In genomic region chr5:137138977-137139376, GRCm38 (mm10) we compare ENCODE assay signal across 28 mouse cellular contexts. TPM values are rescaled to one million over a fixed set of nuclear protein-coding genes. Genes with fewer than 3 reads are reported as not detected.
A peak's percentile ranks its signal among the peaks of the same experiment; 100 is the strongest.
DNase-seq lines count a peak whose midpoint lies in the region; ATAC-seq and TF ChIP-seq lines count a peak whose summit lies in the region.
"Had no signal": no experiment of that assay in that cellular context is flagged by ENCODE, and none has a peak within 500 bp of the region (broad histone marks: within the 10 kb centered on the region; RNA-seq: fewer than 3 reads in every experiment).

No protein-coding gene starts in this region.

- H3K9me3 ChIP-seq in forebrain, embryonic 14.5 days (replicated peaks; ENCODE audit: control insufficient read depth, low read length) = no peaks in the 10 kb centered on the region
- H3K9me3 ChIP-seq: G1E had no signal

- no peaks in the 10 kb centered on the region for H3K27me3 ChIP-seq in testis, adult 2 months (ENCODE audit: control insufficient read depth, insufficient read depth, low read length)
- H3K27me3 ChIP-seq in forebrain, embryonic 14.5 days (replicated peaks; ENCODE audit: control insufficient read depth, insufficient read depth, low read length) = no peaks in the 10 kb centered on the region

- peak overlapping the region; percentile 70; the same call in 1 of the 2 replicates for H3K27ac ChIP-seq in testis, adult 2 months (ENCODE audit: control insufficient read depth, insufficient read depth, low read depth, low read length)
- no peak overlapping the region for H3K27ac ChIP-seq in forebrain, embryonic 14.5 days (ENCODE audit: low read depth, low read length)

- no peak; the same call in 1 of the 2 replicates for TF ChIP-seq POLR2A in testis, adult 2 months (IDR thresholded peaks at IDR 0.05; ENCODE audit: control insufficient read depth, low read depth, low read length)

- DNase-seq in testis, postnatal 10 days (ENCODE audit: low spot score) = no peak
- DNase-seq in 416B (ENCODE audit: low read depth) = peak; percentile 52
- peak; percentile 47 for DNase-seq in R1 (ENCODE audit: low read depth, low spot score)
- peak; percentile 57 for DNase-seq in testis, postnatal 14 days (ENCODE audit: low spot score)
- DNase-seq in kidney, postnatal 14 days = no peak
- no peak for DNase-seq in adrenal gland, postnatal 25 days
- DNase-seq in forebrain, embryonic 14.5 days (ENCODE audit: low spot score) = no peak
- DNase-seq: adrenal gland, adult 2 months; adrenal gland, adult 8-10 months; adrenal gland, postnatal 10 days; adrenal gland, postnatal 14 days; adrenal gland, postnatal 36 days; B cell, adult 2 months; cerebellum, adult 11 months; cerebellum, adult 11-12 months; cerebellum, adult 18-20 months; cerebellum, adult 2 months; cerebellum, adult 8-10 months had no signal

- H3K4me1 ChIP-seq in testis, adult 2 months (ENCODE audit: control insufficient read depth, insufficient read depth, low read length) = peaks cover 8% of the 10 kb centered on the region
- no peaks in the 10 kb centered on the region for H3K4me1 ChIP-seq in forebrain, embryonic 14.5 days (ENCODE audit: control insufficient read depth, insufficient read depth, low read length)

- ATAC-seq in forebrain, embryonic 14.5 days = no peak
- ATAC-seq: activated CD4-positive, CD25-positive, alpha-beta regulatory T cell, adult 4 months; CD4-positive, CD25-positive, alpha-beta regulatory T cell, adult 4 months; Patski had no signal

- H3K9ac ChIP-seq in forebrain, embryonic 14.5 days (ENCODE audit: low read length) = no peak overlapping the region

- no peak for TF ChIP-seq CTCF in testis, adult 2 months (IDR thresholded peaks at IDR 0.05; ENCODE audit: control insufficient read depth, insufficient read depth, insufficient replicate concordance, low read depth, low read length)

- H3K36me3 ChIP-seq in testis, adult 2 months (ENCODE audit: control insufficient read depth, insufficient read depth, low read length) = no peaks in the 10 kb centered on the region
- no peaks in the 10 kb centered on the region for H3K36me3 ChIP-seq in forebrain, embryonic 14.5 days (ENCODE audit: control insufficient read depth, insufficient read depth, low read length)
- H3K36me3 ChIP-seq: G1E had no signal

- WGBS in forebrain, embryonic 14.5 days = 89% methylated on average over 10 of the region's 10 CpGs

- H3K4me3 ChIP-seq in testis, adult 2 months (ENCODE audit: control insufficient read depth, low read depth, low read length) = peak overlapping the region; percentile 88
- no peak overlapping the region for H3K4me3 ChIP-seq in forebrain, embryonic 14.5 days (ENCODE audit: low read depth, low read length)

- H3K4me2 ChIP-seq in forebrain, embryonic 14.5 days (ENCODE audit: low read length) = no peak overlapping the region

RNA-seq across cellular contexts. Expression of gene Muc3, which starts 10.1 kb away (rescaled TPM):
- 24.7 and 26.0 TPM in 2 replicates for polyA plus RNA-seq in testis, adult 2 months (2012; rRNA removed)
- not detected in 2 replicates for total RNA-seq in adrenal gland, postnatal 25 days (2021)
- not detected in 2 replicates for polyA plus RNA-seq in forebrain, embryonic 14.5 days (2014; fragmentation: Nextera tagmentation; extraction: Ambion mirVana)
- total RNA-seq: adrenal gland, adult 18-20 months; adrenal gland, adult 2 months; adrenal gland, adult 8-10 months; adrenal gland, postnatal 10 days; adrenal gland, postnatal 14 days; adrenal gland, postnatal 36 days; adrenal gland, postnatal 4 days; CH12.LX; G1E; MEL had no signal
- polyA plus RNA-seq: adrenal gland, adult 2 months; C2C12; CD4-positive, CD25-positive, alpha-beta regulatory T cell, adult 4 months; cerebellum, adult 2 months; G1E; Patski had no signal

RNA-seq across cellular contexts. Expression of gene Trim56, which starts 23.0 kb away (rescaled TPM):
- 0.58 and 0.76 TPM in 2 replicates for polyA plus RNA-seq in testis, adult 2 months (2012; rRNA removed)
- total RNA-seq in adrenal gland, postnatal 25 days (2021) = 44.0 and 53.3 TPM in 2 replicates
- 3.2 and 4.8 TPM in 2 replicates for polyA plus RNA-seq in forebrain, embryonic 14.5 days (2014; fragmentation: Nextera tagmentation; extraction: Ambion mirVana)

Comparison
In these comparisons a context has a peak if more than half of its experiments do, and no peak if none do; other contexts are left out.
1. DNase-seq: peak in 416B (single experiment), R1 (single experiment) and testis, postnatal 14 days (single experiment); none in testis, postnatal 10 days (single experiment), kidney, postnatal 14 days (single experiment), adrenal gland, postnatal 25 days (single experiment) and forebrain, embryonic 14.5 days (single experiment).
2. RNA of gene Muc3, which starts 10.1 kb away (polyA plus RNA-seq): 24.7 to 26.0 TPM in testis, adult 2 months; not detected in forebrain, embryonic 14.5 days; every median in the first group is over 10 times any median in the second.